Mouse (Mus musculus): Measurements from ENCODE around the gene Nell2.
"Not testable (repeated sequence)": the region's sequence is repeated elsewhere in the genome, so short reads cannot be mapped to it uniquely, and the experiment has no call there.

- not testable (repeated sequence) for TF ChIP-seq CTCF, EP300 (IDR thresholded peaks at IDR 0.05; ENCODE audit: low read depth)
These were observed 15.1 kb downstream of the Nell2 start for GRCm38 (mm10) chr15:95513306-95513705.

Data from liver, postnatal 0 days (tissue).